Mouse (Mus musculus) c-Kit-positive CD71-positive TER-119-negative erythroid progenitor cells, embryonic 14.5 days (primary cell): ENCODE measurements around the gene Rasl11b.

ENCODE experiments used
- DNase-seq: peaks from one replicate; pipeline ENCODE4 v3.0.0-alpha.2; 2013; ENCODE audit warnings: low read depth

Rasl11b gene

DNA sequence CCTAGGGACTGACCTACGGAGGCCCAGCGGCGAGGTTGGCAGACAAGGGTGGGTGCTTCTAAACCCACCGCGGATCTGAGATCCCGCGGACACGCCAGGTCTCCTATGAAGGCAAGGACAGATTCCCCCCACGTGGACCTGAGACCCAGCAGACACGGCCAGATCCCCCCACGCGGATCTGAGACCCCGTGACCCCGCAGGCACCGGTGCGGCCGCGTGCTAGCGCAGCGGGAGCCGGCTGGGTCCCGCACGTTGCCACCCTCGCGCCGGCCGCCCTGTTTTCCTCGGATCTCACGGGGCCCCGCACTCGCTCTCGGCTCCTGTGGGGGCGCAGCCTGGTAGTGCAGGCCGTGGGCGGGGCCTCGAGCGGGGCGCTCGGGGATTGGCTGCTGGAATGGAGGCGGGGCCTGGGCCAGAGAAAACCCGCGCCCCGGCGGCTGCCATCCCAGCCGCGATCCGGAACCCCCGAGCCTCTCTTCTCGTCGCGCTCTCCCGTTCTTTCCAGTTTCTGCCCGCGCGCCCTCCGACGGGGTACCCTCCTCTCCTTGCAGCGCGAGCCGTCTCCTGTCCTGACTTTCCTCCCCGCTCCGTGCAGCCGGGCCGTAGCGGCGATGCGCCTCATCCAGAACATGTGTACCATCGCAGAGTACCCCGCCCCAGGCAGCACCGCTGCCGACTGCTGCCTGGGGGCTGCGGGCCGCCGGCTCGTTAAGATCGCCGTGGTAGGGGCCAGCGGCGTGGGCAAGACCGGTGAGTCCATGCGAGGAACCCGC, at the start of gene Rasl11b:
TSS of gene Rasl11b (plus strand) at position 446 of the 773 bp plus-strand sequence.
- peak; percentile 78 for DNase-seq

DNA sequence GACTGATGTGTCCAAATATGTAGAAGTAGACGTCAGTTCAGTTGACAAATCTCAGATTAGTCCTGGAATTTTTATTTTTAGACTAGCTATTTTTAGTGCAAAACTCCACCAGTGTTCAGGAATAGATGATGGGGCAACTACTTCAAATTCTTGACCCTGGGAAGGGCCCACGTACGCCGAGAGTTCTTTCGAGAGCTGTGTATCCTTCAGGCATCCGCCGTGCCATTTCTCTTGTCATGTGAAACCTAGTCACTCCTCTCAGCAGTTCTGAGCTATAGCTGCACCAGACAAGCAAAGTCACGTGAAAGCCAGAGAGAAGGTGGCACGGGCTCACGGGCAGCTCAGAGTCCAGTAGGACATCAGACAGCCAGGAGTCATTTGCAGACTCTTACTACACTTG, 47.5 kb upstream of the Rasl11b start:
- no peak for DNase-seq

GRCm38 (mm10) chr5:74149975-74150374, 45.1 kb upstream of the Rasl11b start:
- no peak for DNase-seq

DNA sequence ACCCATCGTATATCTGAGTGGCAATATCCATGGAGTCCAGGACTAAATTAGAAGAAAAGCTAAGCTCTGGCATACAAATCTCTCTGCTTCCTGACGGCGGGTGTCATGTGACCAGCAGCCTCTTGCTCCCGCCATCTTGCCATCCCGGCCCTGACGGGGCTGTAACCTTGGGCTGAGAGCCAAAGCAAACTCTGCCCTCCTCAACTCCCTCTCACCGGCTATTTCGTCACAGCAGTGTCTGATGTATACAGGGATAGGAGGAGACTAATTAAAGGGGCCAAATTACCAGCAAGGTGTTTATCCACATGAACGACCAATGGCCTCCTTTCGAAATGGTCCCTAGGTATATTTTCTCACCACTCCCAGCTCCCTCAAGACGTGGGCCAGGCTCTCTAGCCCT, 43.3 kb upstream of the Rasl11b start:
- no peak for DNase-seq

DNA sequence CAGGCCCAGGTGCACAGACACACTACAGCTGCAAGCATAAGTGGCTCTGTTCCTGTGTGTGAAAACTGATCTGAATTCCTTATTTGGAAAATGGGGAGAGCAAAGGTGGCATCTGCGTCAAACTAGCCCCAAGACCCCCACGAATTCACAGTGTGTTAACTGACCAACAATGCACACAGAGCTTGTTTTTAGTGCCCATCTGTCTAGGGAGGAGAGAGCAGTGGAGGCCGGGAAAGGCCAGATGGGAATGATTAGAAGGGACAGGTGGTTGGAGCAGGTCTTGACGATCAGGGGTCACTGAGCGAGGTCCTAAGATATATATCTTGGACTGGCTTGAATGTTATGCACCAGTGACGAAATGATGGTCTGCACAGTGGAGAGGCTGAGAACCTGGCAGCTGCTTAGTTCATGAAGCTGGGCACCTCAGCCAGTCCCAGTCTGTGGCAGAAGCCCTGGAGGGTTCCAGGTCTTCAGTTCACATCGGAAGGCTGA, 39.2 kb upstream of the Rasl11b start:
- DNase-seq, result no peak

DNA sequence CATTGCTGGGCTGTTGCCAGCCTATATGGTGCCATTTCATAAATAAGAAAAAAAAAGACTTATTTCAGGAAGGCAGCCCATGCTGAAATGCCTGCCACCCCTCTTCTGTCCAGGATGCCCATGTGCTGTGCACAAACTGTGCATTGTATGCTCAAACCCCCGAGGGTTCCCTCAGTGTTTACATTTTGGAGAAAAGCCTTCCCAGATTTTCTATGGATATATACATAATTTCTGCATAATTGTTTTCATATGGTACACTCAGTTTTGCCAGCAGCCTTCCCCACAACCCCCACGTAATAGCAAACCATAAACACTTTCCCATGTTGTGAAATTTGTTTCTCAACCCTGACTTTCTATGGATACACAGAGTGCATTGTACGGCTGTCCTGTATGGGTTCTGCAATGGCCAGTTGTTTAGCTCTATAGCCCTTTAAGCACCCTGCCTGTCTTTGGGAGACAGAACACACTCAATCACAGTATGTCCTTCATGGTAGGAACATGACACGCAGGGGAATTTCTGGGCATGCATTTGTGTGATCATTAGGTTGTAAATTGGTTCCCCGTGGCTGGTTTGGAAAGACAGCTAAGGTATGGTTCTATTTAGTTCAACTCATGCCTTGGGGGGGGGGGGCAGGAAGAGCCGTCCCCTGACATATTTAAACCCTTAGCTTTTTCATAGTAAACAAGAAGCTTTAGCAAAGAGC, 36.0 kb upstream of the Rasl11b start:
- DNase-seq, result no peak

GRCm38 (mm10) chr5:74159906-74160305, 35.2 kb upstream of the Rasl11b start:
- no peak for DNase-seq

DNA sequence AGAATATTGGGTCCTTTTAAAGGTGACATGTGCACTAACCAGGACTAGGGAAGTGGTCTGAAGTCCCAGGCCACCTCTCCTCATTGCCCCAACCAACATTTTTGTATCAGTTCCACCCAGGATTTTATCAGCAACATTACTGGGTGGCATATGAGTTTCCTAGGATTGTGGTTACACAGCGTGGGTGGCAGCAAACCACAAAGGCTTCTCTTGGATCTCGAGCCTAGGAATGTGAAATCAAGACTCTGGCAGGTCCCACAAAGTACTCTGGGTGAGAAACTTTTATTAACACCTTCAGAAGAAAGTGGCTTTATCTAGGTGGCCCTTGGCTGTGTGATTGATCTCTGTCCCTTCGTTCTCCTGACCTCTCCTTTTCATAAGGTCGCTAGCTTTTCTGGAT, 34.7 kb upstream of the Rasl11b start:
- DNase-seq, result no peak

GRCm38 (mm10) chr5:74161297-74161926, 33.7 kb upstream of the Rasl11b start:
- DNase-seq, result no peak

- no peak for DNase-seq
These were observed 33.1 kb upstream of the Rasl11b start for GRCm38 (mm10) chr5:74162013-74162412.

DNA sequence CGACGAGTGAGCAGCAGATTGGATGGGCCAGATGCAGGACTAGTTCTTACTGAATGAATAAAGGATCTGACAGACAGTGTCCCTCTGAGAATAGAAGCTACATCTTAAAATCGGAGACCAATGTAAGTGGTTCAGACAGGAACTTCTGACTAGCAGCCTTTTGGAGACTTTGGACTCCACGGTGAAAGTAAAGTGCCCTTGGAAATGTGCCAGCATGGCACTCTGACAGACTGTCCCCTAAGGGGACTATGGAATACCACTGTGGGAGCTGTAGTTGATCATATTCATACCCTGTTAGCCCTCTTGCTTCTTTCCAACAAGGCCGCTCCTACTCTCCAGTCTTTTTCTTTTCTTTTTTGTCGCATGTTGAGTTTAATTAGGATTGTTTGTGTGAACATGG, 31.9 kb upstream of the Rasl11b start:
- DNase-seq, result no peak

GRCm38 (mm10) chr5:74164547-74164946, 30.5 kb upstream of the Rasl11b start:
- DNase-seq, result no peak

DNA sequence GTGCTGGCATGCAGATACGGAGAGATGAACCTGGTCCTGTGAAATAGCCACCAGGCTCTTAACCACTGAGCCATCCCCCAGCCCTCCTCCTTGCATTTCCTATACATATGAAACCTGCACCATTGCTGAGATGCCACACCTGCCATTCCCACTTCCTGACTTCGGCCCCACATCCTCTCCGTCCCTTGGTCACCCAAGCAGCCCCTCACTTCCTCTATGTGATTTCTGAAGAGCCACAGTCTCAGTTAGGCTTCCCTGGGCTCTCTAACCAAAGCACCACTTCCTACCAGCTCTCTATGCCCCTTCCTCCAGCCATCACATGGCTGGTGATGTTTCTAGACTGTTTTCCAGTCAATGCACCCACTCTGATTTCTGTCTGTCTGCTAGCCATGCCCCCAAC, 28.4 kb upstream of the Rasl11b start:
- no peak for DNase-seq

GRCm38 (mm10) chr5:74168085-74168484, 27.0 kb upstream of the Rasl11b start:
- no peak for DNase-seq

DNA sequence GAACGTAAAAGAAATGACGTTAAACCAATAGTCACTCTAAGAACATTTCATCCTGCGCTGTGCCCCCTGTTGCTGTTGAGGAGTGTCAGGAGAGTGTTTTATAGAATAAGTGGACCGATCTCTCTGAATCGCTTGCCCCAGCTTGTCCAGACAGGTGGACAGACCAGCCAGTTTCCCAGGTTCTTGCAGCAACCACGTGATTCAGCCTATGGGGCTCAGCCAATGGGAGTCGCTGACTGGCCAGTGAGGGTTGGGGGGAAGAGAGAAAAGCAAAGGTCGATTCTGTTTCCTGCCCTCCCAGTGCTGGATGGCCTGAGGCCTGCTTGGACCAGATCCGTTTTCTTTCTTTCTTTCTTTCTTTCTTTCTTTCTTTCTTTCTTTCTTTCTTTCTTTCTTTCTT, 23.3 kb upstream of the Rasl11b start:
- no peak for DNase-seq

DNA sequence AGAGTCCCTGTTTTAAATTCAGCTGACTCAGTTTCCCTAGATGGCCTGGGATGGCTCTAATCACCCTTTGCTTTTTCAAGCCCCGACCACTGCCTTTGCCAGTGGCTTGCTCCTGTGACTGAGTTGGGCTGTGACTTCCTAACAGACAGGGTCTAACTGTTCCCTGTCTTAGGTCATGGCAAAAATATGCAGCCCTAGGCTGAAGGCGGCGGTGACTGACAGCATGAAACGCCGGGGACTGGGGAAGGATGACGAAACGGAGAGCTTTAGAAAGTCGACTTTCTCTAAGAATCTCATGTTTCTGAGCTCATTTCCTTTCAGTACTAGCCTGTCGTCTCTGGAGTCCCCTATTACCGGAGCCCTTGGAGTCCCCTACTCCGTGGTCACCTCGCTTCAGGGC, 22.9 kb upstream of the Rasl11b start:
- DNase-seq, result no peak

- DNase-seq, result no peak
These were observed 21.8 kb upstream of the Rasl11b start for GRCm38 (mm10) chr5:74173162-74173844.

DNA sequence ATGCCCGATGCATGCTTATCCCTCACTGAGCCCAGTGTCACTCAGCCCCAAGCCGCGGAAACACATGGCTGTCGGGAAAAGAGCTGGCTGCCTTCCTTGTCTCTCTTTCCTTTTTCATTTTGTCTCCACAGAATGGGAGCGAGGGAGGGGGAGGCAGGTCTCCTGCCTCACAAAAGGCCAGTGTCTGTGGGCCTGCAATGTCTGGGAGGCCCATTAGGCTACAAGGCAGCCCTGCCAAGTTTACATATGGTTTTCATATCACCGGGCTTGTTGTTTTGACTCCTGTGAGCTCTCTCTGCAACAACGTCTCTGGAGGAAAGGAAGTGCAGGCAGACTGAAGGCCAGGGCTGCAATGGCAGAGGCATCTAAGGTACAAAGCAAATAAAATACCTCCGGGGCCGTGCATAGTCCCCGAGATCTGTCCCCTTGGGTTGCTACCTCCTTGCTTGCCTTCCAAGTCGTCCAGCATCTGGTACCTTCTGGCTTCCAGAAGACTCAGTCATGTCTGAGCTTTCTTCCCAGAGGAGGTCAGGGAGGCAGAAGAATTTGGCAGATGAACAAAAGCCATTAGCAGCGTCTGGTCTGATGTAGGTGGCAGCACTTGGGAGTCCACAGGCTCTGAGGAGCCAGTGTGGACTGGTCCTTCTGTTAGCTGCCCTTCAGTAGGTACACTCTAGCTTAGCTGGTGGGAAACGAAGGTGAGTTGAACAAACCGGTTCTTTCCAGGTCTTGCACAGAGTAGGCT, 19.4 kb upstream of the Rasl11b start:
- DNase-seq, result no peak

DNA sequence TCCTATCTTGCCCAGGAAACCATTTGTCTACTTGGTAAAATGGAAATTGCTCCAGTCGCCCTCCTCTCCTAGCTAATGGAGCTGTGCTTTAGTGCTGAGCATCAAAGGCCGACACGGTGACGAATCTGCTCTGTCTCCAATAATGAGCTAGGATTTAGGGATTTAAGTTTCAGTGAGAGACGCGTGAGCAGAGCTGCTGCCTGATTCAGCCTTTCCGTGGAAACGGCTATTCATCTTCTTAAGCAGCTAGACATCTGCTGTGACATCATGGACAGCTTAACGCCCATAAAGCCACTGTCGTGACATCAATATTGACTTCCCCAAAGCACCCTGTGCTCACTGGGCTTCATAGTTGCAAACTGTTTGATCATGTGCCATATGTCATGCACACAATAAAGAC, 14.9 kb upstream of the Rasl11b start:
- no peak for DNase-seq

GRCm38 (mm10) chr5:74183118-74183517, 12.0 kb upstream of the Rasl11b start:
- no peak for DNase-seq

DNA sequence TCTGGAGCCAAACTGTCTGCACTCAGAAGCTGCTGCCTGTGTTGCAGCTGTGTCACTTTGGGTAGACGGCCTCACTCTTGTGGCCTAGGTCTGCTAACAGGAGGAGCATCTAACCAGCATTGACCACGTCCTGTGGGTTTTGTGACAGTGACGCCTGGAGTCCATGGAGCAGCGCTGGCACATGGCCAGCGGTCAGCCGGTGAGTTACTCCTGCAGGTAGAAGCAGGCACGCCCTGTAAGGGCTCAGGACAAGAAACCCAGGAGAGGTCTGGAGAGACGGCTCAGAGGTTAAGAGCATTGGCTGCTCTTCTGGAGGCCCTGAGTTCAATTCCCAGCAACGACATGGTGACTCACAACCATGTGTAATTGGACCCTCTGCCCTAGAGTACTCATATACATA, 10.5 kb upstream of the Rasl11b start:
- no peak for DNase-seq

GRCm38 (mm10) chr5:74188076-74188475, 7.0 kb upstream of the Rasl11b start:
- no peak for DNase-seq
